26 mouse cellular contexts compared by ENCODE assay signal in the genomic region with DNA sequence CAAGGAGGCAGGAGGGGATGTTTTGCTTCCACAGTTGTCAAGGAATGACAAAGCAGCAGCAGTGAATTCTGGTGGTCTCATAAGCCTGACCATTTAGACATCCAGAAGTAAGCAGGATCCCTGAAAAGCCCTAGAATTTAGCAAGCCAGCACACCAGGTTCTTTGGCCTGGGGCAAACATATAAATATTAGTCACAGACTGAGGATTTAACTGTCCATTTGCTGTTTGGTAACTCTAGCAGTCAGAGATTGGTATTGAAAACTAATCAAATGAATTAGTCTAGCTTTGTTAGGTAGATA. TPM values are rescaled to one million over a fixed set of nuclear protein-coding genes. Genes with fewer than 3 reads are reported as not detected.
A peak's percentile ranks its signal among the peaks of the same experiment; 100 is the strongest.
DNase-seq lines count a peak whose midpoint lies in the region; ATAC-seq lines count a peak whose summit lies in the region.
"Had no signal": no experiment of that assay in that cellular context is flagged by ENCODE, and none has a peak within 500 bp of the region (broad histone marks: within the 10 kb centered on the region; RNA-seq: fewer than 3 reads in every experiment).

No protein-coding gene starts in this region.

- H3K4me2 ChIP-seq in hindbrain, embryonic 12.5 days (replicated peaks): peak overlapping the region; percentile 49; the same call in 1 of the 2 replicates
- no peak overlapping the region for H3K4me2 ChIP-seq in kidney, embryonic 16.5 days (replicated peaks; ENCODE audit: low read depth, low read length)
- H3K4me2 ChIP-seq in hindbrain, embryonic 16.5 days (ENCODE audit: low read length): peak overlapping the region; percentile 67
- H3K4me2 ChIP-seq in neural tube, embryonic 14.5 days (ENCODE audit: low read depth, low read length): no peak overlapping the region
- H3K4me2 ChIP-seq: embryonic facial prominence, embryonic 13.5 days; forebrain, embryonic 13.5 days; heart, embryonic 11.5 days; heart, embryonic 15.5 days had no signal

- peaks cover 13% of the 10 kb centered on the region for H3K4me1 ChIP-seq in hindbrain, embryonic 12.5 days
- peaks cover 12% of the 10 kb centered on the region for H3K4me1 ChIP-seq in hindbrain, embryonic 10.5 days (replicated peaks)
- peaks cover 68% of the 10 kb centered on the region for H3K4me1 ChIP-seq in kidney, embryonic 16.5 days (ENCODE audit: insufficient read depth, low read length)
- peaks cover 2% of the 10 kb centered on the region; the same call in 1 of the 2 replicates for H3K4me1 ChIP-seq in hindbrain, embryonic 16.5 days (ENCODE audit: control insufficient read depth, insufficient read depth, low read depth, low read length)
- H3K4me1 ChIP-seq in neural tube, embryonic 14.5 days (ENCODE audit: control insufficient read depth, insufficient read depth, low read length): peaks cover 65% of the 10 kb centered on the region
- H3K4me1 ChIP-seq: forebrain, embryonic 13.5 days had no signal

- H3K9me3 ChIP-seq in hindbrain, embryonic 12.5 days (replicated peaks): no peaks in the 10 kb centered on the region
- H3K9me3 ChIP-seq in hindbrain, embryonic 10.5 days: no peaks in the 10 kb centered on the region
- H3K9me3 ChIP-seq in kidney, embryonic 16.5 days (ENCODE audit: low read length): no peaks in the 10 kb centered on the region
- no peaks in the 10 kb centered on the region for H3K9me3 ChIP-seq in hindbrain, embryonic 16.5 days (ENCODE audit: control insufficient read depth, low read length)
- no peaks in the 10 kb centered on the region for H3K9me3 ChIP-seq in neural tube, embryonic 14.5 days (ENCODE audit: control insufficient read depth, low read length)
- H3K9me3 ChIP-seq: embryonic facial prominence, embryonic 13.5 days; forebrain, embryonic 13.5 days; heart, embryonic 15.5 days had no signal

- H3K27ac ChIP-seq in hindbrain, embryonic 12.5 days: peak overlapping the region; percentile 97
- no peak overlapping the region for H3K27ac ChIP-seq in hindbrain, embryonic 10.5 days
- H3K27ac ChIP-seq in kidney, embryonic 16.5 days (ENCODE audit: low read length): peak overlapping the region; percentile 10
- H3K27ac ChIP-seq in hindbrain, embryonic 16.5 days (ENCODE audit: low read depth, low read length): peak overlapping the region; percentile 51; the same call in 1 of the 2 replicates
- H3K27ac ChIP-seq in neural tube, embryonic 14.5 days (ENCODE audit: low read depth, low read length): peak overlapping the region; percentile 25; the same call in 1 of the 2 replicates
- H3K27ac ChIP-seq: embryonic facial prominence, embryonic 13.5 days; forebrain, embryonic 13.5 days; heart, adult 2 months; heart, embryonic 15.5 days had no signal

- H3K4me3 ChIP-seq in hindbrain, embryonic 12.5 days: no peak overlapping the region
- no peak overlapping the region for H3K4me3 ChIP-seq in hindbrain, embryonic 10.5 days
- no peak overlapping the region for H3K4me3 ChIP-seq in kidney, embryonic 16.5 days (ENCODE audit: low read length)
- H3K4me3 ChIP-seq in hindbrain, embryonic 16.5 days (ENCODE audit: low read length): no peak overlapping the region
- H3K4me3 ChIP-seq in neural tube, embryonic 14.5 days (ENCODE audit: low read depth, low read length): no peak overlapping the region
- H3K4me3 ChIP-seq: embryonic facial prominence, embryonic 13.5 days; forebrain, embryonic 13.5 days; heart, adult 2 months; heart, embryonic 15.5 days had no signal

- no peak for DNase-seq in hindbrain, embryonic 10.5 days (ENCODE audit: low spot score)
- no peak for DNase-seq in kidney, adult 11 months
- DNase-seq in adrenal gland, adult 8-10 months: no peak
- DNase-seq: adrenal gland, postnatal 25 days; cerebellum, adult 18-20 months; cerebellum, adult 9-11 months; cerebellum, postnatal 36 days; forebrain, postnatal 0 days; gastrocnemius, postnatal 14 days; heart, adult 2 months; heart, postnatal 14 days had no signal

- peaks cover 96% of the 10 kb centered on the region for H3K27me3 ChIP-seq in hindbrain, embryonic 12.5 days
- peaks cover 100% of the 10 kb centered on the region for H3K27me3 ChIP-seq in hindbrain, embryonic 10.5 days (ENCODE audit: insufficient read depth, poor library complexity, severe bottlenecking)
- H3K27me3 ChIP-seq in kidney, embryonic 16.5 days (ENCODE audit: insufficient read depth, low read length): peaks cover 20% of the 10 kb centered on the region
- peaks cover 52% of the 10 kb centered on the region for H3K27me3 ChIP-seq in hindbrain, embryonic 16.5 days (replicated peaks; ENCODE audit: control insufficient read depth, insufficient read depth, low read length)
- H3K27me3 ChIP-seq in neural tube, embryonic 14.5 days (ENCODE audit: control insufficient read depth, insufficient read depth, low read length): no peaks in the 10 kb centered on the region
- H3K27me3 ChIP-seq: CH12.LX, Patski had no signal

- no peak for ATAC-seq in hindbrain, embryonic 12.5 days (ENCODE audit: low FRiP score)
- no peak for ATAC-seq in kidney, embryonic 16.5 days (ENCODE audit: low FRiP score, low TSS enrichment)
- no peak for ATAC-seq in hindbrain, embryonic 16.5 days
- ATAC-seq in neural tube, embryonic 14.5 days (ENCODE audit: low read depth): no peak
- ATAC-seq: activated CD4-positive, CD25-positive, alpha-beta regulatory T cell, adult 4 months; forebrain, embryonic 13.5 days; forebrain, postnatal 0 days; Patski had no signal

- H3K36me3 ChIP-seq in hindbrain, embryonic 12.5 days: no peaks in the 10 kb centered on the region; the same call in 1 of the 2 replicates
- H3K36me3 ChIP-seq in hindbrain, embryonic 10.5 days: no peaks in the 10 kb centered on the region
- H3K36me3 ChIP-seq in kidney, embryonic 16.5 days (ENCODE audit: insufficient read depth, low read length): no peaks in the 10 kb centered on the region
- H3K36me3 ChIP-seq in hindbrain, embryonic 16.5 days (ENCODE audit: control insufficient read depth, insufficient read depth, low read length): no peaks in the 10 kb centered on the region
- H3K36me3 ChIP-seq in neural tube, embryonic 14.5 days (ENCODE audit: control insufficient read depth, insufficient read depth, low read length): peaks cover 11% of the 10 kb centered on the region
- H3K36me3 ChIP-seq: embryonic facial prominence, embryonic 13.5 days; heart, embryonic 15.5 days had no signal

- H3K9ac ChIP-seq in hindbrain, embryonic 12.5 days: no peak overlapping the region
- H3K9ac ChIP-seq in kidney, embryonic 16.5 days (replicated peaks; ENCODE audit: low read length): no peak overlapping the region
- no peak overlapping the region for H3K9ac ChIP-seq in hindbrain, embryonic 16.5 days (ENCODE audit: low read depth, low read length)
- no peak overlapping the region for H3K9ac ChIP-seq in neural tube, embryonic 14.5 days (replicated peaks; ENCODE audit: low read depth, low read length)
- H3K9ac ChIP-seq: embryonic facial prominence, embryonic 13.5 days; forebrain, embryonic 13.5 days; forebrain, postnatal 0 days; heart, embryonic 15.5 days had no signal

RNA-seq across cellular contexts. Expression of gene Gm28230, which starts 15.4 kb away (rescaled TPM):
- 0.66 and 1.1 TPM in 2 replicates for polyA plus RNA-seq in hindbrain, embryonic 12.5 days (2016; fragmentation: Nextera tagmentation; extraction: Ambion mirVana)
- not detected in 2 replicates for polyA plus RNA-seq in hindbrain, embryonic 10.5 days (2016; fragmentation: Nextera tagmentation; extraction: Ambion mirVana)
- 1.3 and 2.1 TPM in 2 replicates for polyA plus RNA-seq in kidney, embryonic 16.5 days (2015; fragmentation: Nextera tagmentation; extraction: Ambion mirVana)
- 0.45 and 0.72 TPM in 2 replicates for polyA plus RNA-seq in hindbrain, embryonic 16.5 days (2015; fragmentation: Nextera tagmentation; extraction: Ambion mirVana)
- polyA plus RNA-seq in neural tube, embryonic 14.5 days (2014; fragmentation: Nextera tagmentation; extraction: Ambion mirVana): 1.4 and 2.5 TPM in 2 replicates
- 1 to 10 TPM; 1.3 to 3.6 (median 3.2) TPM for total RNA-seq in adrenal gland, adult 8-10 months (2022)
- total RNA-seq: forebrain, postnatal 0 days; hematopoietic stem cell, adult 5-6 weeks had no signal
- polyA plus RNA-seq: activated CD4-positive, CD25-positive, alpha-beta regulatory T cell, adult 4 months; forebrain, embryonic 13.5 days; forebrain, postnatal 0 days; heart, embryonic 15.5 days had no signal

RNA-seq across cellular contexts. Expression of gene Hoxd1, which starts 20.9 kb away (rescaled TPM):
- polyA plus RNA-seq in hindbrain, embryonic 12.5 days (2016; fragmentation: Nextera tagmentation; extraction: Ambion mirVana): 2.5 and 3.3 TPM in 2 replicates
- 0.14 and 0.60 TPM in 2 replicates for polyA plus RNA-seq in hindbrain, embryonic 10.5 days (2016; fragmentation: Nextera tagmentation; extraction: Ambion mirVana)
- polyA plus RNA-seq in kidney, embryonic 16.5 days (2015; fragmentation: Nextera tagmentation; extraction: Ambion mirVana): 0.99 and 1.00 TPM in 2 replicates
- 1.1 and 1.3 TPM in 2 replicates for polyA plus RNA-seq in hindbrain, embryonic 16.5 days (2015; fragmentation: Nextera tagmentation; extraction: Ambion mirVana)
- polyA plus RNA-seq in neural tube, embryonic 14.5 days (2014; fragmentation: Nextera tagmentation; extraction: Ambion mirVana): 0.32 and 4.6 TPM in 2 replicates
- total RNA-seq in adrenal gland, adult 8-10 months (2022): not detected
- total RNA-seq: adrenal gland, adult 18-20 months; adrenal gland, postnatal 25 days; CH12.LX; forebrain, postnatal 0 days; gastrocnemius, adult 18-20 months; gastrocnemius, postnatal 14 days; heart, adult 2 months; heart, postnatal 14 days; hematopoietic stem cell, adult 5-6 weeks had no signal
- polyA plus RNA-seq: activated CD4-positive, CD25-positive, alpha-beta regulatory T cell, adult 4 months; forebrain, embryonic 13.5 days; forebrain, postnatal 0 days; heart, adult 2 months; heart, embryonic 11.5 days; heart, embryonic 15.5 days; intestine, embryonic 14.5 days; Patski had no signal

RNA-seq across cellular contexts. Expression of gene Hoxd4, which starts 30.2 kb away (rescaled TPM):
- 3.6 and 4.6 TPM in 2 replicates for polyA plus RNA-seq in hindbrain, embryonic 12.5 days (2016; fragmentation: Nextera tagmentation; extraction: Ambion mirVana)
- 0.14 and 2.6 TPM in 2 replicates for polyA plus RNA-seq in hindbrain, embryonic 10.5 days (2016; fragmentation: Nextera tagmentation; extraction: Ambion mirVana)
- 4.5 and 4.9 TPM in 2 replicates for polyA plus RNA-seq in kidney, embryonic 16.5 days (2015; fragmentation: Nextera tagmentation; extraction: Ambion mirVana)
- 2.2 and 2.3 TPM in 2 replicates for polyA plus RNA-seq in hindbrain, embryonic 16.5 days (2015; fragmentation: Nextera tagmentation; extraction: Ambion mirVana)
- 4.7 and 5.5 TPM in 2 replicates for polyA plus RNA-seq in neural tube, embryonic 14.5 days (2014; fragmentation: Nextera tagmentation; extraction: Ambion mirVana)
- 10 to 100 TPM; 16.8 to 37.2 (median 31.3) TPM for total RNA-seq in adrenal gland, adult 8-10 months (2022)
- total RNA-seq: forebrain, postnatal 0 days; hematopoietic stem cell, adult 5-6 weeks had no signal
- polyA plus RNA-seq: activated CD4-positive, CD25-positive, alpha-beta regulatory T cell, adult 4 months; embryonic facial prominence, embryonic 13.5 days; forebrain, embryonic 13.5 days; forebrain, postnatal 0 days; heart, embryonic 11.5 days had no signal

RNA-seq across cellular contexts. Expression of gene Hoxd3, which starts 30.2 kb away (rescaled TPM):
- polyA plus RNA-seq in hindbrain, embryonic 12.5 days (2016; fragmentation: Nextera tagmentation; extraction: Ambion mirVana): 69.6 and 83.5 TPM in 2 replicates
- polyA plus RNA-seq in hindbrain, embryonic 10.5 days (2016; fragmentation: Nextera tagmentation; extraction: Ambion mirVana): 15.5 and 55.9 TPM in 2 replicates
- polyA plus RNA-seq in kidney, embryonic 16.5 days (2015; fragmentation: Nextera tagmentation; extraction: Ambion mirVana): 14.6 and 15.4 TPM in 2 replicates
- polyA plus RNA-seq in hindbrain, embryonic 16.5 days (2015; fragmentation: Nextera tagmentation; extraction: Ambion mirVana): 43.8 and 48.0 TPM in 2 replicates
- polyA plus RNA-seq in neural tube, embryonic 14.5 days (2014; fragmentation: Nextera tagmentation; extraction: Ambion mirVana): 13.5 and 13.9 TPM in 2 replicates
- total RNA-seq in adrenal gland, adult 8-10 months (2022): 1 to 10 TPM in 3 of 4 experiments, under 1 TPM in 1; 0.73 to 1.9 (median 1.5) TPM
- total RNA-seq: forebrain, postnatal 0 days; gastrocnemius, adult 18-20 months; gastrocnemius, postnatal 14 days; heart, adult 2 months; heart, postnatal 14 days; hematopoietic stem cell, adult 5-6 weeks had no signal
- polyA plus RNA-seq: activated CD4-positive, CD25-positive, alpha-beta regulatory T cell, adult 4 months; forebrain, embryonic 13.5 days; forebrain, postnatal 0 days had no signal

RNA-seq across cellular contexts. Expression of gene Hoxd8, which starts 37.5 kb away (rescaled TPM):
- 0.14 and 0.46 TPM in 2 replicates for polyA plus RNA-seq in hindbrain, embryonic 12.5 days (2016; fragmentation: Nextera tagmentation; extraction: Ambion mirVana)
- not detected in 2 replicates for polyA plus RNA-seq in hindbrain, embryonic 10.5 days (2016; fragmentation: Nextera tagmentation; extraction: Ambion mirVana)
- polyA plus RNA-seq in kidney, embryonic 16.5 days (2015; fragmentation: Nextera tagmentation; extraction: Ambion mirVana): 41.0 and 45.6 TPM in 2 replicates
- 0.66 and 1.1 TPM in 2 replicates for polyA plus RNA-seq in hindbrain, embryonic 16.5 days (2015; fragmentation: Nextera tagmentation; extraction: Ambion mirVana)
- 19.9 and 23.6 TPM in 2 replicates for polyA plus RNA-seq in neural tube, embryonic 14.5 days (2014; fragmentation: Nextera tagmentation; extraction: Ambion mirVana)
- total RNA-seq in adrenal gland, adult 8-10 months (2022): 10 to 100 TPM; 33.3 to 45.8 (median 36.6) TPM
- total RNA-seq: hematopoietic stem cell, adult 5-6 weeks had no signal
- polyA plus RNA-seq: activated CD4-positive, CD25-positive, alpha-beta regulatory T cell, adult 4 months; forebrain, embryonic 13.5 days had no signal

Comparison
In these comparisons a context has a peak if more than half of its experiments do, and no peak if none do; other contexts are left out.
1. H3K4me2 ChIP-seq: peak in hindbrain, embryonic 12.5 days (single experiment) and hindbrain, embryonic 16.5 days (single experiment); none in kidney, embryonic 16.5 days (single experiment) and neural tube, embryonic 14.5 days (single experiment).